Mouse (Mus musculus): ENCODE results near the gene Snap25. TPM values are rescaled to one million over a fixed set of nuclear protein-coding genes. Genes with fewer than 3 reads are reported as not detected.

Snap25 gene
- not detected for polyA plus RNA-seq (2014; fragmentation: Illumina TruSeq; extraction: RNeasy Lipid Tissue Mini Kit (QIAGEN cat#74804); ENCODE audit: insufficient read depth, low read depth, low replicate concordance)

GRCm38 (mm10) chr2:136713299-136713758 lies at the start of gene Snap25:
Gene Snap25, plus strand, starts transcription at chr2:136713453.

Other genes starting within 250 kb of the Snap25 start
- 2.9 TPM for gene Ankef1, start 211.5 kb upstream of the Snap25 start, polyA plus RNA-seq (2014; fragmentation: Illumina TruSeq; extraction: RNeasy Lipid Tissue Mini Kit (QIAGEN cat#74804); ENCODE audit: insufficient read depth, low read depth, low replicate concordance)
- not detected for gene AL731706.2, start 172.2 kb downstream of the Snap25 start, polyA plus RNA-seq (2014; fragmentation: Illumina TruSeq; extraction: RNeasy Lipid Tissue Mini Kit (QIAGEN cat#74804); ENCODE audit: insufficient read depth, low read depth, low replicate concordance)
- 1.5 TPM for gene Slx4ip, start 177.8 kb downstream of the Snap25 start, polyA plus RNA-seq (2014; fragmentation: Illumina TruSeq; extraction: RNeasy Lipid Tissue Mini Kit (QIAGEN cat#74804); ENCODE audit: insufficient read depth, low read depth, low replicate concordance)
- gene AL731706.1, start 177.9 kb downstream of the Snap25 start, polyA plus RNA-seq (2014; fragmentation: Illumina TruSeq; extraction: RNeasy Lipid Tissue Mini Kit (QIAGEN cat#74804); ENCODE audit: insufficient read depth, low read depth, low replicate concordance): 17.7 TPM
- 9.8 TPM for gene Mkks, start 177.9 kb downstream of the Snap25 start, polyA plus RNA-seq (2014; fragmentation: Illumina TruSeq; extraction: RNeasy Lipid Tissue Mini Kit (QIAGEN cat#74804); ENCODE audit: insufficient read depth, low read depth, low replicate concordance)